Mouse (Mus musculus): Measurements from ENCODE around the gene Lrrc75b. TPM values are rescaled to one million over a fixed set of nuclear protein-coding genes. Genes with fewer than 3 reads are reported as not detected.

Lrrc75b gene
- polyA plus RNA-seq, 1 experiment from 2014 or later = 2.9 TPM

DNA sequence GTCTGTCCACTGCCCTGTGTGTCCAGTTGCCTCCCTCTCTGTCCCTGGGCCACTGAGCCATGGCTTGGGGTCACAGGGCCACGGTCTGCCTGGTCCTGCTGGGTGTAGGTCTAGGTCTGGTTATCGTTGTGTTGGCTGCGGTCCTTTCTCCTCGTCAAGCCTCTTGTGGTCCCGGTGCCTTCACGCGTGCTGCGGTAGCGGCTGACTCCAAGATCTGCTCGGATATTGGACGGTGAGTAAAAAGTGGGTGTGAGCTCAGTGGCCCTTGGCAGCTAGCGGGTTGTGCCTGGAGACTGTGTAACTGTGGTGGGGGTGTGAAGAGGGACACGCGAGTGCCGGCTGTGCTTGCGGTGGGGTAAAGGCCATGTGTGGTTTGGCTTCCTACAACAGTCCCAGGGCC lies 29.5 kb upstream of the Lrrc75b start:
- ATAC-seq (ENCODE audit: low FRiP score, low TSS enrichment) = peak; percentile 9; the same call in 1 of the 2 replicates
- H3K4me1 ChIP-seq (ENCODE audit: control insufficient read depth, insufficient read depth, low read length) = peaks cover 28% of the 10 kb centered on the region
- no peaks in the 10 kb centered on the region for H3K27me3 ChIP-seq (ENCODE audit: control insufficient read depth, insufficient read depth, low read length)
- peak overlapping the region; percentile 22 for H3K4me3 ChIP-seq (ENCODE audit: low read length)
- peak overlapping the region; percentile 93 for H3K27ac ChIP-seq (ENCODE audit: low read depth, low read length)
- H3K9ac ChIP-seq (ENCODE audit: low read depth, low read length) = peak overlapping the region; percentile 51; the same call in 1 of the 2 replicates
- H3K4me2 ChIP-seq (replicated peaks; ENCODE audit: low read depth, low read length) = peak overlapping the region; percentile 38
- 39% methylated on average over 16 of the region's 16 CpGs for WGBS
- no peaks in the 10 kb centered on the region for H3K9me3 ChIP-seq (ENCODE audit: control insufficient read depth, low read length)
- H3K36me3 ChIP-seq (ENCODE audit: control insufficient read depth, insufficient read depth, low read length) = no peaks in the 10 kb centered on the region

DNA sequence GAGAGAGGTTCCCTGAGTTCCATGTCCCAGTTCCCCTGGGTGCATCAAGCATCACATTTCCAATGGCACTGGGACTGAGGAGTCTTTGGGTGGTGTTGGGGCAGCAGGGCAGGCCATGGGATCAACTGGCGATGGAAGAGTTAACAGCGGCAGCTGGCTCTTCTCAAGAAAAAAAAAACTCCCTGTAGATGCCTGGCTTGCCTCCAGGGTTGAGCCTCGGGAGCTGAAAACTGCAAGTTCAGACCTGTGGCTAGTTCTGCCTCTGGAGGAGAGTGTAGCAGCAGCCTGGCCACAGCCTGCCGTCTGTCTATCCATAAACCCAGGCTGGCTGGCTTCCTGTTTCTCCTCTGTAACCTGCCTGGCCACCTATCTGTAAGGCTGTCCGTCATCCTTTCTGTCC lies 29.0 kb upstream of the Lrrc75b start, which contains the start of gene Ggt5:
TSS of gene Ggt5 (plus strand) at position 212 of the 400 bp plus-strand sequence.
- Histone ChIP-seq H3K27me3 (ENCODE audit: control insufficient read depth, insufficient read depth, low read length) (no peaks in the 10 kb centered on the region), H3K4me3 (ENCODE audit: low read length) (peak within 1 kb of the TSS; percentile 22), H3K9ac (ENCODE audit: low read depth, low read length) (peak within 1 kb of the TSS; percentile 51; the same call in 1 of the 2 replicates), H3K4me1 (ENCODE audit: control insufficient read depth, insufficient read depth, low read length) (peaks cover 28% of the 10 kb centered on the region), H3K36me3 (ENCODE audit: control insufficient read depth, insufficient read depth, low read length) (no peaks in the 10 kb centered on the region), H3K4me2 (replicated peaks; ENCODE audit: low read depth, low read length) (peak within 1 kb of the TSS; percentile 38), H3K27ac (ENCODE audit: low read depth, low read length) (peak within 1 kb of the TSS; percentile 93), H3K9me3 (ENCODE audit: control insufficient read depth, low read length) (no peaks in the 10 kb centered on the region)
- 12% methylated on average over 5 of the region's 5 CpGs for WGBS
- peak; percentile 45 for ATAC-seq (ENCODE audit: low FRiP score, low TSS enrichment)

DNA sequence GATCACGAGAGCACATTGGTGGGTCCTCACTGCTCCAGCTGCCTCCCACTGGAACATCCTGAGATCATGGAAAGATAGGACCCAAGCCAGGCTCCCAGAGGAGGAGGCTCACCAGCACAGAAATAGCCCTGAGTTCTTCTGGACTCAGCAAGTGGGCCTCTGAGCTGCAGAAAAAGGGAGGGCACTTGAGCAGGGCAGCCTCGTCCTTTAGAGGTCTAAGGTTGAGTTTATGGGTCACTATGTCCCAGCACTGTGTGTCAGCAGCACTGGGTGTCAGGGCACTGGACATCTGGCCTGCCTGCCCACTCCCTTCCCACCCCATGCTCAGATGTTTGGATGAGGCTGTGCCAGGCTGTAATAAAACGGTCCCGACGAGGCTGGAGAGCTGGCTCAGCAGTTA lies 28.2 kb upstream of the Lrrc75b start:
- no peak overlapping the region for H3K4me2 ChIP-seq (replicated peaks; ENCODE audit: low read depth, low read length)
- no peak overlapping the region for H3K27ac ChIP-seq (ENCODE audit: low read depth, low read length)
- H3K4me3 ChIP-seq (ENCODE audit: low read length) = no peak overlapping the region
- no peak overlapping the region for H3K9ac ChIP-seq (ENCODE audit: low read depth, low read length)
- H3K36me3 ChIP-seq (ENCODE audit: control insufficient read depth, insufficient read depth, low read length) = no peaks in the 10 kb centered on the region
- no peaks in the 10 kb centered on the region for H3K27me3 ChIP-seq (ENCODE audit: control insufficient read depth, insufficient read depth, low read length)
- no peaks in the 10 kb centered on the region for H3K9me3 ChIP-seq (ENCODE audit: control insufficient read depth, low read length)
- peaks cover 28% of the 10 kb centered on the region for H3K4me1 ChIP-seq (ENCODE audit: control insufficient read depth, insufficient read depth, low read length)
- ATAC-seq (ENCODE audit: low FRiP score, low TSS enrichment) = no peak
- 37% methylated on average over 5 of the region's 5 CpGs for WGBS

DNA sequence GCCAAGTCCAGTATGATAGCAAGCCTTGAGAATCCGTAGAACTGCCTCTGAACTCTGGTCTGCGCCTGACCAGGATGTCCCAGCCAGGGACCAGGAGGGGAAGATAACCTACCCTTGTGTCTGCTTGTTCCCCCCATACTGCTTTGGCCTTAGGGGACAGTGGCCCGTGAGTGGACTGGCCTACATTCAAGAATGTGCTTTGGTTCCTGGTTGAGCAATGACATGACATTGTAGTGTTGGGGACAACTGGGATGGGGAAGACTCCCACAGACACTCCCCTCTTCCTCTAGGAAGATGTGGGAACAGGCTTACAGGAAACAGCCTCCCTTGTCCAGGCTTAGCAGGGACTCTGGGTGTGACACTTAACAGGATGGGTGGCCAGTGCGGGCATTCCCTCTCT lies 27.7 kb upstream of the Lrrc75b start:
- H3K4me3 ChIP-seq (ENCODE audit: low read length) = no peak overlapping the region
- no peaks in the 10 kb centered on the region for H3K36me3 ChIP-seq (ENCODE audit: control insufficient read depth, insufficient read depth, low read length)
- no peak overlapping the region for H3K27ac ChIP-seq (ENCODE audit: low read depth, low read length)
- no peak for ATAC-seq (ENCODE audit: low FRiP score, low TSS enrichment)
- no peak overlapping the region for H3K9ac ChIP-seq (ENCODE audit: low read depth, low read length)
- no peaks in the 10 kb centered on the region for H3K27me3 ChIP-seq (ENCODE audit: control insufficient read depth, insufficient read depth, low read length)
- no peak overlapping the region for H3K4me2 ChIP-seq (replicated peaks; ENCODE audit: low read depth, low read length)
- H3K9me3 ChIP-seq (ENCODE audit: control insufficient read depth, low read length) = no peaks in the 10 kb centered on the region
- peaks cover 28% of the 10 kb centered on the region for H3K4me1 ChIP-seq (ENCODE audit: control insufficient read depth, insufficient read depth, low read length)
- 82% methylated on average over 4 of the region's 4 CpGs for WGBS

DNA sequence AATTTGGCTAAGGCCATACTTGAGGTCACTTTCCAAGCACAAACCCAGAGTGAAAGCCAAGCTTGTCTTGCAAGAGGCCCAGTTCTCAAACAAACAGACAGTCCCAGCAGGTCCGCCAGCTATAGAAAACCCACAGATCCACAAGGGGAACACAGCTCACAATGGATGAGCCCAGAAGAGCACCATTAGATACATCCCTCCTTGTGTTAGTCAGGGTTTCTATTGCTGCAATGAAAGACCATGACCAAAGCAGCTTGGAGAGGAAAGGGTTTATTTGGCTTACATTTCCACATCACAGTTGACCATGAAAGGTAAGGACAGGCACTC lies 26.4 kb upstream of the Lrrc75b start:
- H3K27me3 ChIP-seq (ENCODE audit: control insufficient read depth, insufficient read depth, low read length) = no peaks in the 10 kb centered on the region
- H3K36me3 ChIP-seq (ENCODE audit: control insufficient read depth, insufficient read depth, low read length) = no peaks in the 10 kb centered on the region
- peaks cover 25% of the 10 kb centered on the region for H3K4me1 ChIP-seq (ENCODE audit: control insufficient read depth, insufficient read depth, low read length)
- no peak for ATAC-seq (ENCODE audit: low FRiP score, low TSS enrichment)
- no peak overlapping the region for H3K9ac ChIP-seq (ENCODE audit: low read depth, low read length)
- H3K27ac ChIP-seq (ENCODE audit: low read depth, low read length) = no peak overlapping the region
- 93% methylated on average over 1 of the region's 1 CpGs for whole genome bisulfite sequencing
- no peaks in the 10 kb centered on the region for H3K9me3 ChIP-seq (ENCODE audit: control insufficient read depth, low read length)
- no peak overlapping the region for H3K4me3 ChIP-seq (ENCODE audit: low read length)
- H3K4me2 ChIP-seq (replicated peaks; ENCODE audit: low read depth, low read length) = no peak overlapping the region

DNA sequence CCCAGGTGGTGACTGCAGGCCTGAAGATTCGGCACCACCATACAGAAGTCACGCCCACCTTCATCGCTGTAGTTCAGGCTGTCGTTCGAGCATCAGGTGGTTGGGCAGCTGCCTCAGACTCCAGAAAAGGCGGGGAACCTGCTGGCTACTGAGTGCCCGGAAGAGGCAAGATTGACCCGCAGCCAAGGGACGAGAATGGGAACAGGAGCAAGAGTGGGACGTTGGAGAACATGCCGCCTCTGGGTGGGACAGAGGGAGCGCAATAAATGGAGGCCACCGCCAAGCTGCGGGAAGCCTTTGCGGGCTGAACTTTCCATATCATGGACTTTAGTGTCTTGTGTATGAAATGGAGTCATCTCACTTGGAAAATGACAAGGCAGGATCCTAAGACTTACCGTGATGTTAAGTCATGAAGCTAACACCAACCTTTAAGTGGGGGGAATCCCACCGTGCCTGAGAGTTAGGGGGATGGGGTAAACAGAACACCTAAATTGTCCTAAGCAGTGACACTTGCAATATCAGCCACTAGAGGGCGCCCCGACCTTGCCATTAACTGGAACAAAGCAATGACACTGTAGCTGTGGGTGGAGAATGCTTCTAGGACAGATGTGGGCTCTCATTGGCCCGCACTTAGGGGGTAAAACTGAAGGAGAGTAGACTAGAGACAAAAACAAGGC lies 25.9 kb upstream of the Lrrc75b start:
- 20% methylated on average over 20 of the region's 20 CpGs for WGBS
- no peak overlapping the region for H3K4me3 ChIP-seq (ENCODE audit: low read length)
- no peak overlapping the region for H3K27ac ChIP-seq (ENCODE audit: low read depth, low read length)
- no peaks in the 10 kb centered on the region for H3K36me3 ChIP-seq (ENCODE audit: control insufficient read depth, insufficient read depth, low read length)
- peaks cover 21% of the 10 kb centered on the region for H3K4me1 ChIP-seq (ENCODE audit: control insufficient read depth, insufficient read depth, low read length)
- no peaks in the 10 kb centered on the region for H3K27me3 ChIP-seq (ENCODE audit: control insufficient read depth, insufficient read depth, low read length)
- peak; percentile 63 for ATAC-seq (ENCODE audit: low FRiP score, low TSS enrichment)
- H3K4me2 ChIP-seq (replicated peaks; ENCODE audit: low read depth, low read length) = peak overlapping the region; percentile 15; the same call in 1 of the 2 replicates
- no peaks in the 10 kb centered on the region for H3K9me3 ChIP-seq (ENCODE audit: control insufficient read depth, low read length)
- H3K9ac ChIP-seq (ENCODE audit: low read depth, low read length) = peak overlapping the region; percentile 42; the same call in 1 of the 2 replicates

DNA sequence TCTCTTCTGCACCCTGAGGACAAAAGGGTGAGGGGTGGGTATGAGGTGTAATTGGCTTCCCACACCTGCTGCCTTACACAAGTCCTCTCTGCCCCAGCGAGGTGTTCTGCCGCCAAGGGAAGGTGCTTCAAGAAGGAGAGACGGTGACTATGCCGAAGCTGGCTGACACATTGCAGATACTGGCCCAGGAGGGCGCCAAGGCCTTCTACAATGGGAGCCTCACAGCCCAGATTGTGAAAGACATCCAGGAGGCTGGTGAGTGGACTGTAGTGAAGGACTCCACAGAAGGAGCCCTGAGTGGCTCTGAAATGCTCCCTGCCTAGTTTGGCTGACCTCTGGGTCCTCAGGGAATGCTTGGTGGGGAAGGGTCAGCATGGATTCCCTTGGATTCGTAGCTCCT lies 19.0 kb upstream of the Lrrc75b start:
- ATAC-seq (ENCODE audit: low FRiP score, low TSS enrichment) = no peak
- H3K36me3 ChIP-seq (ENCODE audit: control insufficient read depth, insufficient read depth, low read length) = no peaks in the 10 kb centered on the region
- no peaks in the 10 kb centered on the region for H3K9me3 ChIP-seq (ENCODE audit: control insufficient read depth, low read length)
- WGBS = 87% methylated on average over 6 of the region's 6 CpGs
- H3K4me1 ChIP-seq (ENCODE audit: control insufficient read depth, insufficient read depth, low read length) = no peaks in the 10 kb centered on the region
- H3K27me3 ChIP-seq (ENCODE audit: control insufficient read depth, insufficient read depth, low read length) = no peaks in the 10 kb centered on the region
- no peak overlapping the region for H3K4me3 ChIP-seq (ENCODE audit: low read length)
- no peak overlapping the region for H3K4me2 ChIP-seq (replicated peaks; ENCODE audit: low read depth, low read length)
- no peak overlapping the region for H3K9ac ChIP-seq (ENCODE audit: low read depth, low read length)
- H3K27ac ChIP-seq (ENCODE audit: low read depth, low read length) = no peak overlapping the region

DNA sequence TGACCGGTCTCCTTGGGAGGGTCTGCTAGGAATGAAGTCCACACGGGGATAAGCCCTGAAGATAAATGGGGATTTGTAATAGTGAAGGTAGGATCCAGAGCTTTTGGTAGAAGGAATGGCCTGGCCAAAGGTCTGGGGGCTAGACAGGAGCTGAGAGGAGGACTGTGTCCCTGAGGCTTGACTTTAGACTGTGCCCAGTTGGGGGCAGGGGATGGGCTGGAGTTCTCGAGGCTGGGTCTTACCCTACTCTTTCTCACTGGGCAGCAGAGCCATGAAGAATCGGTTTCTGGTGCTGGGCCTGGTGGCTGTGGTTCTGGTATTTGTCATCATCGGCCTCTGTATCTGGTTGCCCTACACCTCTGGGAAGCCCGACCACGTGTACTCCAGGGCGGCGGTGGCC lies 13.8 kb upstream of the Lrrc75b start:
- Histone ChIP-seq H3K36me3 (ENCODE audit: control insufficient read depth, insufficient read depth, low read length) (no peaks in the 10 kb centered on the region), H3K9me3 (ENCODE audit: control insufficient read depth, low read length) (no peaks in the 10 kb centered on the region), H3K4me1 (ENCODE audit: control insufficient read depth, insufficient read depth, low read length) (peaks cover 4% of the 10 kb centered on the region; the same call in 1 of the 2 replicates), H3K4me3 (ENCODE audit: low read length) (no peak overlapping the region), H3K27ac (ENCODE audit: low read depth, low read length) (0 out of 2 replicates have a peak overlapping the region, but pooled peaks have one; percentile 17), H3K4me2 (replicated peaks; ENCODE audit: low read depth, low read length) (no peak overlapping the region), H3K27me3 (ENCODE audit: control insufficient read depth, insufficient read depth, low read length) (no peaks in the 10 kb centered on the region), H3K9ac (ENCODE audit: low read depth, low read length) (no peak overlapping the region)
- 91% methylated on average over 9 of the region's 9 CpGs for WGBS
- ATAC-seq (ENCODE audit: low FRiP score, low TSS enrichment) = no peak; the same call in 1 of the 2 replicates

DNA sequence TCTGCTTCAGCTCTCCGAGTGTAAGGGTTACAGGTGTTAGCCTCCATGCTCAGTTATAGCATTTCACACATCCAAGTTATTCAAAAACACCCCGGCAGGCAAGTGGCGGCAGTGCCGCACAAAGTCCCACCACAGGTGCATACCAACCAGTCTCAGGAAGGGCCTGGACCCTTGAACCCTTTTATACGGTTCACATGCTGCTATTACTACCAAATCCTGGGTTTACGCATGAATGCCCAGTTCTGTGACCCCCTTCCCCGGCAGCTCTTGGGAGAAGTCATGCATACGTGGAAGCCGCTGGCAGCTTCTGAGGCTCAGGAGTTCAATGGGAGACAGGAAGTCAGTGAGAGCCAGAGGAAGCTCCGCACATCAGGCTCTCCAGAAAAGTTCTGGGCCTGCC lies 13.1 kb upstream of the Lrrc75b start:
- ATAC-seq (ENCODE audit: low FRiP score, low TSS enrichment) = peak; percentile 54; the same call in 1 of the 2 replicates
- H3K9me3 ChIP-seq (ENCODE audit: control insufficient read depth, low read length) = no peaks in the 10 kb centered on the region
- 41% methylated on average over 10 of the region's 10 CpGs for WGBS
- no peaks in the 10 kb centered on the region for H3K27me3 ChIP-seq (ENCODE audit: control insufficient read depth, insufficient read depth, low read length)
- H3K4me1 ChIP-seq (ENCODE audit: control insufficient read depth, insufficient read depth, low read length) = peaks cover 11% of the 10 kb centered on the region
- no peaks in the 10 kb centered on the region for H3K36me3 ChIP-seq (ENCODE audit: control insufficient read depth, insufficient read depth, low read length)
- H3K4me2 ChIP-seq (replicated peaks; ENCODE audit: low read depth, low read length) = no peak overlapping the region
- H3K9ac ChIP-seq (ENCODE audit: low read depth, low read length) = no peak overlapping the region
- H3K27ac ChIP-seq (ENCODE audit: low read depth, low read length) = peak overlapping the region; percentile 24; the same call in 1 of the 2 replicates
- H3K4me3 ChIP-seq (ENCODE audit: low read length) = no peak overlapping the region
